Mouse (Mus musculus) ovary, postnatal 14 days (tissue): Measurements from ENCODE around the gene Nipal4.

Source experiments
- DNase-seq: peaks from one replicate; pipeline ENCODE4 v3.0.0; 2022; ENCODE audit warnings: low spot score

Gene Nipal4

GRCm38 (mm10) chr11:46115011-46115410 is 51.3 kb downstream of the Nipal4 start:
- no peak for DNase-seq

DNA sequence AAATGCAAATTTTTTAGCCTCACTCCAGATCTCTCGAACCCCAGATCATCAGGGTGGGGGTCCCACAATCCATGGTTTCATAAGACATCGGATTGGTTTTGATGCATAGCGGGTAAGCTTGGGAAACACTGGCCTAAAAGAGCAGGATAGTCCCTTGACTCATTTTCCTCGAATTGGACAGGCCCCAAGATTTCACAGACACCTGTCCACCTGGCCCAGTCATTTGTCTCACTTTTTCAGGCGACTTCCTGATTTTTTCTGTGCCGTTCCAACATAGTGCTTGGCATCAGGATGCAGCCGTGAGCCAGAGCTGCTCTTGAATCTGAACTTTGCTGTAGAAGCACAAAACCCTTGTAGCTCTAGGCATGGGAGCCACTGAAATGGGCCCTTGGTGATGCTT is 52.1 kb downstream of the Nipal4 start:
- no peak for DNase-seq

DNA sequence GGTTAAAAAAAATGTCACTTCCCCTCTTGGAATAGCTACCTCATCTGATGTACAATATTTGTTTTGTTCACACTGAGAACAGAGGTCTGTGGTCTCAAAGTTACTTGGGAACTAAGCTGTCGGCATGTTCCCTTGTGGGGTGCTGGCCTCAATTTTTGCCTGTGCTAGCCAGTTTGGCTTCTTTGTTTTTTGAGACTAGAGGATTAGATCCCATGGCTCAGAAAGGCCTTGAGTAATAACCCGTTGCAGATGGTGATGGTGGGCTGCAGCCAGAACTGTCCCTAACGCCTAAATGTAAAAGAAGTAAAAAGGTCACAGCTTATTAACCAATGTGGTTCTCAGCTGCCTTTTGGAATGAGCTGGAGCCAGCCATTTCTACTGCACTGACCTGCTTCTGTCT is 53.1 kb downstream of the Nipal4 start:
- no peak for DNase-seq

- DNase-seq: no peak
Observed at GRCm38 (mm10) chr11:46110945-46111287, 55.4 kb downstream of the Nipal4 start.

DNA sequence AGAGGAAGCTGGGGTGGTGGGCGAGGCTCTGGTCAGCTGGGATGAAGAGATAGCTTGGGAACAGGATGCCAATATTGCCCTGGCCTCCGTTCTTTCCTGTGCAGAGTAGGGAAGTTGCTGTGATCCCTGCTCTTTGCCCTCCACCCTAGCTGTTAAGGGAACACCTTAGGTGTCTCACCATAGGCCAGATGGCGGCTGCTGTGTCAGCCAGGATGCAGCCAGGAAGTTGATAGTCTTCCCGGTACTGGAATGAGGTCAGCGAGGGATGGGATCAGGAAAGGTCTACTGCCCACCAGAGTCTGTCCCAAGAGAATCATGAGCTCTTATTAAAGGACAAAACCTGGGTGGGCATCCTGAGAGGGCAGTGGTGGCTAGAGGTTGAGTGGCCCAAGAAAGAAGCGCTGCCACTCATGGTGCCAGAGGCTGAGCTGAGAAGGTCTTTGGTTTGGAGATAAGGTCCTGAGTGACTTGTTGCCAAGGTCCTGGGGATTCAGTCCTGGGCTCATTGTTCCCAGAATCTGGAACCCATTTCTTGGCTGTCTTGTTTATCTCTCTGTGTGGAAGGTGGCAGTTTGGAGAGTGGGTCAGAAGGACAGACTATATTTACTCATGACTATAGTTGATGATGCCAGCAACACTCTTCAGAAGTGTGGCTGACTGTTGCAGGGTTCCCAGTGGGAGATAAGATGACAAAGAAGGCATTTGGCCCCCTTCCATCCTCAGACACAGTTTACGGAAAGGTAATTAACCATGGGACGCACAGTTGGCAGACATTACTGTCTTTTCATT is 56.0 kb downstream of the Nipal4 start:
- DNase-seq: no peak

GRCm38 (mm10) chr11:46109206-46109605 is 57.1 kb downstream of the Nipal4 start:
- no peak for DNase-seq

GRCm38 (mm10) chr11:46107046-46107445 is 59.3 kb downstream of the Nipal4 start:
- DNase-seq: no peak

- DNase-seq: no peak
Observed at GRCm38 (mm10) chr11:46102107-46102506, 64.2 kb downstream of the Nipal4 start.
